Comparison of ENCODE assay signal across 9 mouse cellular contexts in genomic region chr5:102014235-102014634, GRCm38 (mm10). TPM values are rescaled to one million over a fixed set of nuclear protein-coding genes. Genes with fewer than 3 reads are reported as not detected.
DNase-seq lines count a peak whose midpoint lies in the region; ATAC-seq lines count a peak whose summit lies in the region.
"Had no signal": no experiment of that assay in that cellular context is flagged by ENCODE, and none has a peak within 500 bp of the region (broad histone marks: within the 10 kb centered on the region; RNA-seq: fewer than 3 reads in every experiment).

No protein-coding gene starts in this region.

- H3K36me3 ChIP-seq in heart, embryonic 11.5 days (ENCODE audit: control insufficient read depth, insufficient read depth, low read length) = no peaks in the 10 kb centered on the region; the same call in 1 of the 2 replicates
- H3K36me3 ChIP-seq in midbrain, embryonic 13.5 days = peaks cover 19% of the 10 kb centered on the region
- H3K36me3 ChIP-seq in midbrain, embryonic 11.5 days (ENCODE audit: control insufficient read depth, insufficient read depth, low read length) = no peaks in the 10 kb centered on the region
- no peaks in the 10 kb centered on the region for H3K36me3 ChIP-seq in neural tube, embryonic 14.5 days (ENCODE audit: control insufficient read depth, insufficient read depth, low read length)

- DNase-seq in heart, adult 11 months = peak; percentile 88
- DNase-seq in midbrain, embryonic 11.5 days (ENCODE audit: low spot score, missing footprints) = no peak
- peak; percentile 49 for DNase-seq in cerebellum, adult 9-11 months
- DNase-seq in gastrocnemius, postnatal 25 days = no peak
- DNase-seq in adrenal gland, adult 8-10 months = no peak
- DNase-seq: liver had no signal

- WGBS in heart, embryonic 11.5 days (ENCODE audit: insufficient replicate concordance) = 79% methylated on average over 8 of the region's 8 CpGs
- WGBS in midbrain, embryonic 13.5 days = 77% methylated on average over 8 of the region's 8 CpGs
- WGBS in midbrain, embryonic 11.5 days = 81% methylated on average over 8 of the region's 8 CpGs
- 64% methylated on average over 8 of the region's 8 CpGs for WGBS in neural tube, embryonic 14.5 days

- H3K4me3 ChIP-seq in heart, embryonic 11.5 days (ENCODE audit: low read depth, low read length) = no peak overlapping the region
- no peak overlapping the region for H3K4me3 ChIP-seq in midbrain, embryonic 13.5 days (replicated peaks)
- H3K4me3 ChIP-seq in midbrain, embryonic 11.5 days (ENCODE audit: low read depth, low read length) = no peak overlapping the region
- no peak overlapping the region for H3K4me3 ChIP-seq in neural tube, embryonic 14.5 days (ENCODE audit: low read depth, low read length)

- H3K9ac ChIP-seq in heart, embryonic 11.5 days (ENCODE audit: low read depth, low read length) = no peak overlapping the region
- no peak overlapping the region for H3K9ac ChIP-seq in midbrain, embryonic 13.5 days (replicated peaks)
- H3K9ac ChIP-seq in midbrain, embryonic 11.5 days (ENCODE audit: low read length) = no peak overlapping the region
- H3K9ac ChIP-seq in neural tube, embryonic 14.5 days (replicated peaks; ENCODE audit: low read depth, low read length) = no peak overlapping the region

- no peaks in the 10 kb centered on the region for H3K4me1 ChIP-seq in heart, embryonic 11.5 days (ENCODE audit: control insufficient read depth, insufficient read depth, low read length)
- H3K4me1 ChIP-seq in midbrain, embryonic 13.5 days (replicated peaks) = 0 out of 2 replicates have a peak, but pooled peaks cover 11% of the 10 kb centered on the region
- H3K4me1 ChIP-seq in midbrain, embryonic 11.5 days (ENCODE audit: control insufficient read depth, insufficient read depth, low read length) = no peaks in the 10 kb centered on the region
- H3K4me1 ChIP-seq in neural tube, embryonic 14.5 days (ENCODE audit: control insufficient read depth, insufficient read depth, low read length) = no peaks in the 10 kb centered on the region

- H3K27ac ChIP-seq in heart, embryonic 11.5 days (ENCODE audit: low read depth, low read length) = no peak overlapping the region
- H3K27ac ChIP-seq in midbrain, embryonic 13.5 days = no peak overlapping the region
- H3K27ac ChIP-seq in midbrain, embryonic 11.5 days (ENCODE audit: low read depth, low read length) = no peak overlapping the region
- H3K27ac ChIP-seq in neural tube, embryonic 14.5 days (ENCODE audit: low read depth, low read length) = peak overlapping the region; percentile 53; the same call in 1 of the 2 replicates

- no peaks in the 10 kb centered on the region for H3K27me3 ChIP-seq in heart, embryonic 11.5 days (ENCODE audit: control insufficient read depth, insufficient read depth, low read length)
- no peaks in the 10 kb centered on the region for H3K27me3 ChIP-seq in midbrain, embryonic 13.5 days
- H3K27me3 ChIP-seq in midbrain, embryonic 11.5 days (ENCODE audit: control insufficient read depth, insufficient read depth, low read length) = no peaks in the 10 kb centered on the region
- no peaks in the 10 kb centered on the region for H3K27me3 ChIP-seq in neural tube, embryonic 14.5 days (ENCODE audit: control insufficient read depth, insufficient read depth, low read length)

- ATAC-seq in heart, embryonic 11.5 days (replicated peaks; ENCODE audit: insufficient number of reproducible peaks, low FRiP score, low TSS enrichment) = no peak
- ATAC-seq in midbrain, embryonic 13.5 days = peak; percentile 43; the same call in 1 of the 2 replicates
- ATAC-seq in midbrain, embryonic 11.5 days (ENCODE audit: low FRiP score) = no peak
- peak; percentile 77; the same call in 1 of the 2 replicates for ATAC-seq in neural tube, embryonic 14.5 days (ENCODE audit: low read depth)

- no peaks in the 10 kb centered on the region for H3K9me3 ChIP-seq in heart, embryonic 11.5 days (replicated peaks; ENCODE audit: control insufficient read depth, low read length)
- H3K9me3 ChIP-seq in midbrain, embryonic 13.5 days = no peaks in the 10 kb centered on the region
- H3K9me3 ChIP-seq in midbrain, embryonic 11.5 days (ENCODE audit: control insufficient read depth, low read length) = no peaks in the 10 kb centered on the region
- H3K9me3 ChIP-seq in neural tube, embryonic 14.5 days (ENCODE audit: control insufficient read depth, low read length) = no peaks in the 10 kb centered on the region

- H3K4me2 ChIP-seq in heart, embryonic 11.5 days = no peak overlapping the region
- no peak overlapping the region for H3K4me2 ChIP-seq in midbrain, embryonic 13.5 days (replicated peaks)
- no peak overlapping the region for H3K4me2 ChIP-seq in midbrain, embryonic 11.5 days
- H3K4me2 ChIP-seq in neural tube, embryonic 14.5 days (ENCODE audit: low read depth, low read length) = no peak overlapping the region

RNA-seq across cellular contexts. Expression of gene Wdfy3, which starts 55.5 kb away (rescaled TPM):
- polyA plus RNA-seq in heart, embryonic 11.5 days (2014; fragmentation: Nextera tagmentation; extraction: Ambion mirVana) = 11.8 and 14.3 TPM in 2 replicates
- polyA plus RNA-seq in midbrain, embryonic 13.5 days (2015; fragmentation: Nextera tagmentation; extraction: Ambion mirVana) = 30.0 and 33.6 TPM in 2 replicates
- polyA plus RNA-seq in midbrain, embryonic 11.5 days (2014; fragmentation: Nextera tagmentation; extraction: Ambion mirVana) = 24.9 and 25.9 TPM in 2 replicates
- polyA plus RNA-seq in neural tube, embryonic 14.5 days (2014; fragmentation: Nextera tagmentation; extraction: Ambion mirVana) = 34.9 and 37.3 TPM in 2 replicates
- total RNA-seq in gastrocnemius, postnatal 25 days (2021) = 10 to 100 TPM; 19.3 to 20.2 TPM
- total RNA-seq in adrenal gland, adult 8-10 months (2022) = 10 to 100 TPM; 41.6 to 70.2 (median 56.0) TPM

Comparison
In these comparisons a context has a peak if more than half of its experiments do, and no peak if none do; other contexts are left out.
1. ATAC-seq: peak in midbrain, embryonic 13.5 days (single experiment) and neural tube, embryonic 14.5 days (single experiment); none in heart, embryonic 11.5 days (single experiment) and midbrain, embryonic 11.5 days (single experiment).
2. DNase-seq: peak in heart, adult 11 months (single experiment) and cerebellum, adult 9-11 months (single experiment); none in midbrain, embryonic 11.5 days (single experiment), gastrocnemius, postnatal 25 days (single experiment) and adrenal gland, adult 8-10 months (single experiment).